Mouse (Mus musculus): Measurements from ENCODE around the gene Lrtm1. TPM values are rescaled to one million over a fixed set of nuclear protein-coding genes. Genes with fewer than 3 reads are reported as not detected.

The Lrtm1 gene
- 0.10 TPM for polyA plus RNA-seq (2014; fragmentation: Illumina TruSeq; extraction: RNeasy Lipid Tissue Mini Kit (QIAGEN cat#74804); ENCODE audit: insufficient read depth, low read depth, low replicate concordance)

DNA sequence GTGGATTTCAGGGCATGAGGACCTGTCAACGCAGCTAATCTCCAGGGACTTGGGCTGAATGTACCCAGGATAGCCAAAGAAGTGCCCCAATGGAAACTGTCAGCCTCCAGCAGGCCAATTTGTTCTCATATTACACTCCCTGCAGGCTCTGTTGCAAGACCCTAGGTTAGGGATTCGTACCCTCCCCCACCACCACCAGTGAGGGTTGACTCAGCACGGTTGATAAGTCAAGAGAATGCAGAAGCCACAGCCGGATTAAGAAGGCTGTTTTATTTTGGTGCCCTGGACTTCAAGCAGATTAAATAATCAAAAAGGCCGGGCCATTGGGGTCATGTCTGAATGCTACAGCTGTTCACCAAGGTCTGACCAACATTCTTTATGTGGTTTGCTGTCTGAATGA lies at the start of gene Lrtm1:
Gene Lrtm1, plus strand, starts transcription at position 326 of the 400 bp plus-strand sequence.

Data from lung, adult 10 weeks (tissue).